Mouse (Mus musculus): ENCODE measurements at regions not wholly inside any gene's neighbourhood (a gene's known extent, or its start where the extent isn't known, plus 50 kb on each side); places are given as distances from the start of the nearest gene placed in this dataset.

DNA sequence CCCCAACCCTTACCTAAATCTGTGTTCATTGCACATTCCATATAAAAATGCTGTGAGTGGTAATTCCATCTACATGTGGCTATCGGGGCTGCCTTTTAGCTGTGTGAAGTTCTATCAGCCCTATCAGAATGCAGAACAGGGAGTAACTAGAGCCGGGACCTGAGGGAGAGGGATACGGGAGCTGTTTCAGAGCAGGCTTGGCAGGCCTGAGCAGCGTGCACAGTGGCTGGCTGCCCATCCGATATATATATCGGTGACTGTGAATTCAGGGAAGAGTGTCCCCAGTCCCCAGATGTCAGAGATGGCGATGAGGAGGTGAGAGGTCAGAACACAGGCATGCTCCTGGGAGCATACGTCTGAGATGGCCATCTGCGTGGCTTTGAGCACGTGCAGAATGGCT is 79.0 kb downstream of the Arl4c start:
- no peak for DNase-seq (ENCODE audit: low spot score)

DNA sequence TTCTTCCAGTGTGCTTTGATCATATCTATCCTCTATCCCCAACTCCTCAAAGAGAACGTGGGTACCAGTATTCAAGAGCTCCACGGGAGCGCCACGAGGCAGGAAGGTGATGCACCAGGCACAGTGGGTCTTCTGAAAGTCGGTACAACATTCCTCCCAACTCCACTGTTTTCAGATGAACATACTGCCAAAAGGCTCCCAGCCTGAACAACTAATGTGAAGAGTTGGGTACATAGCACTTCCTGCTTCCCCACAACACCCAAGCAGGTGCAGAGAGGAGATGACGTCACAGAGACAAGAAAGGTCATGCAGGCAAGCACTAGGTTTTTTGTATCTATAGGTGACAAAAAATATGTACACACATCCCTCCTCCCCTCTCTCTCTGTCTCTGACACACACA is 79.7 kb downstream of the Arl4c start:
- no peak for DNase-seq (ENCODE audit: low spot score)

DNA sequence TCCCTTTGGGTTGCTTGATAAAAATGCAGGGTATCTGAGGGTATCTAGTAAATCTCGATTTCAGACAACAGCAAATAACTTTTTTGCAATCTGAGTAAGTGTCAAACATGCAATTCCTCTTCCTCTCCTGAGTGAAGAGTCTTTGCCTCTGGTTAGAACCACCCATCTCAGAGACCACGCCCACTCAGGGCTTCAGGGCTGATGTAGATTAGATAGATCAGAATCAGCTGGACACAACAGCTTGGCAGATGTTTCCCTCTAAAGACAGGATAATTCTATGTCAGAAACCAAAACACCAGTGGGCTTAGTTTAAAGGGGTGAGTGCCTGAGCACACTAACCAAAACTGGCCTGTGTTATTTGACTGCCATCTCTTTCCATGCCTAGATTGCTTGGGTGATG is 80.8 kb downstream of the Arl4c start:
- DNase-seq (ENCODE audit: low spot score): no peak

DNA sequence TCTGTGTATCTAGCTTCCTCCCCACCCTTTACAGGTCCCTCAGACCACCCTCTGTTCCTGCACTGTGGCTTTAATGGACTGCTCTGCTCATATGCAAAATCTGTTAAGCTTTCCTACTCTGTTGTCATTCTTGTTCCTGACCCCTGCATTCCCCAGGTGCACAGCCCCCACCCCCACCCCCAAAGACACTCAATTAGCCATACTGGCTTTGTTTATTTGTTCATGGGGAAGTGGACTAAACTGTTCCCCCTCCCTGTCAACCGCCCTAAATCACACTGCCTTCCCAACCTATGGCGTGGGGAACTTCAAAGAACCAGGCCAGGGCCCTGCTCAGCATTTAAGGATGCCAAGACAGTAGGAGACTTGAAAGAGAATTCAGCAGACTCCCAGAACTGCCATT is 89.0 kb downstream of the Arl4c start:
- DNase-seq (ENCODE audit: low spot score): no peak

DNA sequence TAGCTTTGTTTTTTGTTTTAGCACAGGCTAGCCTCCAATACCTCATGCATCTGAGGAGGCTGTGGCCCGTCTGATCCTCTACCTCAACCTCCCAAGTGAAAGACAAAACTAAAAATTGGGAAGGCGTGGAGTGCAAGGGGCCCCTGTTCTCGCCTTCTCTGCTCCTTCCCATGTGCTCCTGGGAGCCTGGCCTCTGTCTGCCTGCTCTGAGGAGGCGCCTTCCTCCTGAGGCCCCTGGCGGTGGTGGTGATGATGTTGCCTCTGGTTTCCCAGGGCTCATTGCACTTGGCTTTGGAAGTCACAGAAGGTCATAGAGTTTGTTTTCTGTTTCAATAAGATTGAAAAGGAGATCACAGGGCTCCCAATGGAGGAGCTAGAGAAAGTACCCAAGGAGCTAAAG is 90.8 kb downstream of the Arl4c start:
- DNase-seq (ENCODE audit: low spot score): no peak

DNA sequence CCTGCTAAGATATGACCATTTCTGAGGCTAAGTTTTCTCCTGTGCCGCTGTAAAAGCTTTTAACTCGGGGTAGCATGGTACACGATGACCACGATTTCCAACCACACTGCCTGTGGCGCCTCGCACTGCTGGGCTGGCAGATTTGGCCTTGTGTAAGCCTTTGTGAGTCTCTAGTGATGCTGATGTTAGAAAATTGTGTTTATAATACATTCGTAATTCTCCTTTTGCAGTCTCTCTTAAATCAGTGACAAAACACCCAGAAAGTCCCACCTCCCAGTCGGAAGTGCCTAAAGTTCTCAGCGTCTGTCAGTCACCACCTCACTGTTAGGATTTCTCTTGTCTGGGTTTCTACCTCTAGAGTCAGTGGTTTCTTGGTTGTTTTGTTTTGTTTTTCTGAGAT is 91.2 kb downstream of the Arl4c start:
- no peak for DNase-seq (ENCODE audit: low spot score)

DNA sequence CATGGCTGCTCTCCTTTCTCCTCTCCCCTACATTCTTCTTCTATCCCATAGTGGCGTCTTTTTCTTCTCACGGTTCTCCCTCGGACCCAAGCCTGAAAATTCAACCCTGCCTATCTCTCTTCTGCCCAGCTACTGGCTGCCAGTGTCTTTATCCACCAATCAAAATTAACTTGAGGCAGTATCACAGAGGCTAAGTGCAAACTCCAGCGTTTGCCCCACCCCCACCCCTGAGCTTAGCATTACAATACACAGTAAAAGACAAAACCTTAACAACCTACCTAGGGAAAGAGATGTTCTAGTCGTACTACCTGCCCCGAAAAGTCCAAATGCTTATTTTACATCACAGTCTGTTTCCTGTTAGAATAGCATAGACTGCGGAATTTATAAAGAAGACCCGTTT is 93.2 kb downstream of the Arl4c start:
- DNase-seq (ENCODE audit: low spot score): no peak

DNA sequence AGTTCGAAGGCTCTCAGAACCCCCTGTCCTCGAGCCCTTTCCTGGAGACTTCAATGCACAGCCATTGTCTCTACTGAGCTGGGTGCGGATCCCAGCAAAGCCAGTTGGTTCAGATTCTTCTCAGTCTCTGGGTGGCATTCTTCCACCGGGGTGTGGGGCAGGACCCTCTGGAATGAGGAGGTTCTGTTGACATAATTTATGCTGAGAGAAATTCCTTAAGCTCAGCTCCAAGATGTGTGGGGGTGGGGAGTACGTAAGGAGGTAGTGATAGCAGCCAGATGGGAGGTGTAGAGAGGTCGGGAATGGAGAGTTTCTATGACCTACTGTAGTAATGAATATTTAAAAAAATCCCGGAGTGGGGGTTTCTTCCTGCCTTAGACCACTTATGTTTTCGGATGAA is 93.8 kb downstream of the Arl4c start:
- no peak for DNase-seq (ENCODE audit: low spot score)

DNA sequence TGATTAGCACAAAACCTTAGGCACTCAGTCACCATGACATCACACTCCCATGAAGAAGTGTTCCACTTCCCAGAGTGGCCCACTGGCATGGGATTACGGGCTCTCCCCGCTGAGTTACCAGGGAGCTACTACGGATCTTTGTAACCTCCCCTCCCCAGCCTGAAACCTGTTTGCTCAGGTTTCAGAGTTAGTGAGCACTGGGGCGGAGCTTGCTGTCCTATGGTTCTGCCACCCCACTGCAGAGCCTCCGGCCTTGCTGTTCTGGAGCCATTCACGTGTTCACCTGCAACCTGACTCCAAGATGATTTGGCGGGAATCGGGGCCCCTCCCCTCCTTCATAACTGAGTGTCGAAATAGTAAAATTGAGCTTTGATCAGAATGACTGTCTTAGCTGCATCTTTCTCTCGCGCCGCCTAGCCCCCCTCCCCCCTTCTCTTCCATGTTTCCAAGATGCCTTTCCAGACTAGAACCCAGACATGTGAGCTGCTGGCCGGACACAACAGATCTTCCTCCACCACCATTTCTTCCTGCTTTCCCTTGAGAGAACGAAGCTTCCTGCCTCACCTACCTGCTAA is 95.8 kb upstream of the Glrp1 start:
- no peak for DNase-seq (ENCODE audit: low spot score)

DNA sequence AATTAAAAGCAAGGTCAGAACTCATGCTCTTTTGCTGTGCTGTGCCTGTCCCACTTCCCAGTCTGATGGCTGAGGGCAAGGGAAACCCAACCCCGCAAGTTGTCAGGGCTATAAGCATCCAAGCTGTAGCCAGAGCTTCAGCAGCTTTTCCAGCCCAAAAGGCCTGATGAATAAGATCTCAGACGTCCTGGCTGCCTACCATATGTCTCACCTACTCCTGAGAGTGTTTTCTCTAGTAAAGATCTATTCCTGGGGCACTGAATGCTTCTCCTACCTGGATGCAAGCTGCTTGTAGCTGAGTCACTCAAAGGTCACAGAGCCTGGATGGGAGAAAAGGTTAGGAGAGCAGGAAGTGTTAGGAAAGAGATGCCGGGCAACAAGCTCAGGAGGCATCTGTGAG is 92.4 kb upstream of the Glrp1 start:
- no peak for DNase-seq (ENCODE audit: low spot score)

DNA sequence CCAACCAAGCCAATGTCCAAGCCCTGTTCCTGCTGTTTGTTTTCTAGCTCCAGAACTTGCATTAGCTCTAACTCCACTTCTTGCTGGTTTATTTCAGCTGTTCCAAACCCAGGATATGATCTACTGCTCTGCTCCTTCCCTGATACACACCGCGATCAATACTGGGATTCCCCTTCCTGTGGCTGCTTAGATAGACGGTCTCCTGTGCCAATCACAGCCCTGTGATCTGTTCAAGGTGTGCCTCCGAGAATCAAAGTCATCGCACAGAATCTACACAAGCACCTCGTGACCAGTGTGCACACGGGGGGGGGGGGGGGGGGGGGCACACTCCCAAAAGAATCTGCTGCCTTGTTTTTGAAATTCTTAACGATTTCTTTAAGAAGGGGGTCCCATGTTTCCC is 91.9 kb upstream of the Glrp1 start:
- DNase-seq (ENCODE audit: low spot score): no peak

DNA sequence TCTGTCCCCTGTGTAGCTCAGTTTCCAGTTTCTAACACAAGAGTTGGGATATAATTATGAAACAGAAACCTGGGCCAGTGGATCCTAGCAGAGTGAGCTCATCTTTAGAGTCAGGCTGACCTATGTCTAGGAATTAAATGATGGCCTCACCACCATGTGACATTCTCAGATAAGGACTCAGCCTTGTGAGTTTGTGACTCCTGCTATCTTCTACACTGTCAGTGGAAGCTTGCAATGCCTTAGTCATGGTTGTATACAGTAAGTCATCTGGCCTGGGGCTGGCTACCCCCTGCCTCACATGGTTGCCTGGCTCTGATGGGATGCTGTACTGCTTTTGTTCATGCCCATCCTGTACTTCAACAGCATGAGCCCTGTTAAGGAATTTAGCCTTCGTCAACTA is 90.3 kb upstream of the Glrp1 start:
- no peak for DNase-seq (ENCODE audit: low spot score)

DNA sequence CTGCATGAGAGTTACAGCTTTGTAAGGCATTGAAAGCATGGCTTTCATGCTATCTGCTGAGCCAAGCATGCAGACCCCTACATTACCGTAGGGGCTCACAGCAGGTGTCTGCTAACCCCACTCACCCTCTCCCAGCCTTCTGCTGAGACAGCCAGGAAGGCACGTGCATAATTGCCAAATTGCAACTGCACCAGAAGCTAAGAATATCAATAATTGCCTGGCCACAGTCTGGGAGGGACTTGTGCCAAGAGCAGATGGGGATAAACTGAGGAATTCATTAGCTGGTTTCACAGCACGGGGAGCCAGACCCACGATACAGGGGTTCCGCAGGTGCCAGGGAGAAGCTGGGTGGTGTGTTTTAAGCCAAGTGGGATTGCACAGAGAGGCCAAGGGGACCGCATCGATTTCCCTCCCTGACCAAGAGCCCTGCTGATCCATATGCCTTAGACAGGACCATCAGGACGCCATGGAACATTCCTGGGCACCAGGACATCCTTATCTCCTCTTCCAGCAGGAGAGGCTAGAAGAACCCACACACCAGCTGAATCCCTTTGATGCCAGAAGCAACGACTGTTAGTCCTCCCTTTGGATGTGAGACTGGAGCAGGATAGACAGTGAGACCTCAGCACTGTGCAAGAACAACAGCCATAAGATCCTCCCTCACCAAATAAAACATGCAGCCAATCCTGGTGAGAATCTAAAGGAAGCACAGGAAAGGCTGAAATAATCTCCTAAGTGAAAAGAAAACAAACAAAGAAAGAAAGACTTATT is 84.8 kb upstream of the Glrp1 start:
- DNase-seq (ENCODE audit: low spot score): no peak

DNA sequence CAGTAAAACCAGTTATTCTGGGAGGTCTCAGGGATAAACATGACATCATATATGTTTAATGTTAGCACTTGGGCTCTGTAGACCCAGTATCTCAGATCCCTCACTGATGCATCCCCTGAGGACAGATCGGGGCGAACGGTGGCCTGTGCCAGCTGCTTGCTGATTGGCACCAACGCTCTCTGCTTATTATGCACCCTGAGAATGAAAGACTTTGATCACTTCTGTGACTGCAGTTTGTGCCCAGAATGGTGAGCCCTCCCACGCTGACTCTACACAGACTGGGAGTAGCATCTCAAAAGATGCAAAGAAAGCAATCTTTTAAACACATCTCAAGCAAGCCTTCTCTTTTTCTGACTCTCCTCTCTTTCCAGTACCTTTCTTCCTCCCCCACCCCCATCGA is 82.2 kb upstream of the Glrp1 start:
- DNase-seq (ENCODE audit: low spot score): no peak

DNA sequence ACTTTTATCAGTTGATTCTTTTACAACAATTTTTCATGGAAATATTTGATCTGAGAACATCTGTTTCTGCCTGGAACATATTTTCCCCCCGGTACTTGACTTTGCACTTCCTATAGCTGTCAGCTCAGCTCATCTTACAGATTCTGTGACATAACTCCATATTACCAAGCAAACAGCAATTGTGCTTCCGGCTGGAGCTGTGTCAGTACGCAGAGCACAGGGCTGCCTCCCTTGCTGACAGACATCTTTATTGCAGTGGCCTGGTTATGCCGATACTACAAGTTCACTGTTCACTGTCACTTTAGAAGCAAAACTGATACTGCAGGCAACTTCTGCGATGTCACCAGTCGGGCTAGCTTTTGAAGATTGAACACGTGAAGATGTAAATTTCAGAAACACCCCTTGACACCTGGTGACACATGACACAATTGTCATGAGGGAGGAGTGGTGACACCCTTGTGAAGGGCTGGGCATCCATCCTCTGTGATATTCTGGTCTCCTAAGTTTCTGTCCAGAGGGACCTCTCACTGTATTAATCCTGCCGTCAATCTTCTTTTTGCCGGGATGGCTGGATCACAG is 81.0 kb upstream of the Glrp1 start:
- no peak for DNase-seq (ENCODE audit: low spot score)

DNA sequence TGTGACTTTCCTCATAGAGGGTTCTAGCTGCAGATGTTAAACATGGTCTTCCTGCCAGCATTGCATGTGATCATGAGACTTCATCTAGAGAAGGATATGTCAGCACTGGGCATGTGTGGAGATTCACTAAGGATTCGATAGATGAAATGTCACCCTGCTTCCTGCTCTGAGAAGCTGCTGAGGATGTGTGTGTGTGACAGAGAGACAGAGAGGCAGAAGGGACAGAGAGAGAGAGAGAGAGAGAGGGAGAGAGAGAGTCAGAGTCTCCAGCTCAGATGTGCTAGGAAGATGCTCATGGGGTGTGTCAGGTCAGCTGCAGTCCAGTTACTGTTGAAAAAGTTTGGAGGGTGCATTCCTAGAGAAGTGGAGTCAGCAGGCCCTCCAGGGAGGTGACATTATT is 78.9 kb upstream of the Glrp1 start:
- no peak for DNase-seq (ENCODE audit: low spot score)

DNA sequence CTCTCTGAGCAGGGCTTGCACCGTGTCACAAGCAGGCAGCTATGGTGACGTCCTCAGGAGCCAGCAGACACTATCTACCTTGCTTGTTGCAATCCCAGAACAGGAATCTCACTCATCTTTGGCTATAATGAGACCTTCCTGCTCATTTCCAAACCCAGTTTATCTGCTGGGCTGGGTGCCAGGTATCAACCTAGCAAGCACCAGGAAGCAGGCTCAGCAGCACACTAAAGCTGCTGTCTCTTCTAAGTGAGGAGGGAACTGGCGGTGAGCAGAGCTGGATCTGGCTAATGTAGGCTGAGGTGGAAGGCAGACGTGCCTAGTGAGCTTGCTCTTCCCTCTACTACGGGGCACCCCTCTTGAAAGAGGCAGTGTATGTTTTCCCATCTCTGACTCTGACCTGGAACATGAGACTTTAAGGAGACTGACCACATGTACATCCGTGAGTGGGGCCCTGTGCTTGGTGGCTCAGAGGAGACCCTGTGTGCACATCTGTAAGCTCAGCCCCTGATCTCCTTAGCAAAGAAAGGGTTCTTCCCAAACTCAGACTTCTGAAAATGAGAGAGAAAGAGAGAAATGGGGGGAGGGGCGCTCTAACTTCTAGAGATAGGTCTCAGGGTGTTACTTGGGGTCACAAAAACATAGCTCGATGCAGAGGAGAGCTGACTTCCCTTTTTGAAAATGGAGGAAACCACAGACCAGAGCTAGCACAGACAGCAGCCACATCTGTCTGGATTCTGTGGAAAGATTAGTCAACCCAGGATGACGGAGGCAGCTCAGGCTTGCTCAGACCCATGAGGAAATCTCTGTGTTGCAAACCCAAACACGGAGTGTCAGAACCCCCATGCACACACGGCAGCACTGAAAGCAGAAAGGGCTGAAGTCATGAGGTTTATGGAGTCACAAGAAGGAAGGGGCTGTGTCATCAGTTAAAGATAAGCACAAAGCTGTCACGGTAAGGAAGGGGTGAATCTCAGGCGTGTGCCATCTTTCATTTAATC is 77.3 kb upstream of the Glrp1 start:
- no peak for DNase-seq (ENCODE audit: low spot score)

DNA sequence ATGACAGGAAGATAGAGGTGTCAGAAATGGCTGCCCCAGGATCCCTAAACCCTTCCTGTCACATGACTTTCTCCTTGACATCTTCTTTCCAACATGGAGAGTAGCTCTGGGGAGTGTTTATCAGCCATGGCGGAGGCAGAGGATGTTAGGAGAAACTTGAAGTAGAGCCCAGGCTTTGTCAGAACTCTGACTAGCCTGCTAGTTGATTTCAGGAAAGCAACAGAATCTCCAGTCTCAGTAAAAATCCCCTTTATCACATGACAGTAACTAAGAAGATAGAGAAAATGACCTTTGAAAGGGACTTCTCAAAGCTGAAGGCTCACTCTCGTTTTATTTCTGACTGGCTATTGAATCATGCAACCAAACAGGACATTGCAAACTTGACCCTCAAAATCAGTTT is 76.3 kb upstream of the Glrp1 start:
- DNase-seq (ENCODE audit: low spot score): no peak

DNA sequence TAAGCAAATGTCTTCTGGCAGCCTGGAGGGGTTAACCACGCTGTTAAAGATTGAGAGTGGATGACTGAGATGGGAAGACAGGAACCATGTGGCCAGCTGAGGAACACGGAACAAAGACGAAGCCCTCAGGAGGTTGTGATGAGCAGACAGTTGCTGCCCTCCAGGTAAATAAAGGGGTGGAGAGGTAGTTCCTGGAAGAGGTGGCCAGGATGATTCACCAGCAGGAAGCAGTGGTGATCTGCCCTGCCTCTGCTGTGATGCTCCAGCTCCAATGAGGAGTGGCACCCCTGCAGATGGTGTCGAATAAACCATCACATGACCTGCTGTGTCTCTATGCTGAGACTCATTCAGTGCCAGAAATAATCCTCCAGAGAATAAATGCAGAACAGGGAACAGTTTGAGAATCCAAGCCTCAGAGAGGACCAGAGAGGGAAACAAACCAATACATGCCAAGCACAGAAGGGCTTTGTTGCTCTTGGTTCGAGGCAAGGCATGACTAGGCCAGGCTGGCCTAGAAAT is 74.7 kb upstream of the Glrp1 start:
- no peak for DNase-seq (ENCODE audit: low spot score)

DNA sequence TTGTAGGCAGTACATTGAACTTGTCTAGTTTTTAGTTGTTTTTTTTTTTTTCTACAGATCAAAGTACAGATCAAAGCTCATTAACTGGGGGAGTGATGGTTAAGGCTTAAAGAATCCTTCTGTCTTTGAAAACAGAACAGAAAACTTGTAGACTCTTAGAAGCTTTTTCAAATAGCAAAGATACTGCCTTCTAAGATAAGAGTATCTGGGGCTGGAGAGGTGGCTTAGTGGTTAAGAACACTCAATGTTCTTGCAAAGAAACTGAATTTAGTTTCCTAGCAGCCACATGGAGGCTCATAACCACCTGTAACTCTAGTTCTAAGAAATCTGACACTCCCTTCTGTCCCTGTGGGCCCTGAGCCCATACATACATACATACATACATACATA is 68.4 kb upstream of the Glrp1 start:
- DNase-seq (ENCODE audit: low spot score): no peak

DNA sequence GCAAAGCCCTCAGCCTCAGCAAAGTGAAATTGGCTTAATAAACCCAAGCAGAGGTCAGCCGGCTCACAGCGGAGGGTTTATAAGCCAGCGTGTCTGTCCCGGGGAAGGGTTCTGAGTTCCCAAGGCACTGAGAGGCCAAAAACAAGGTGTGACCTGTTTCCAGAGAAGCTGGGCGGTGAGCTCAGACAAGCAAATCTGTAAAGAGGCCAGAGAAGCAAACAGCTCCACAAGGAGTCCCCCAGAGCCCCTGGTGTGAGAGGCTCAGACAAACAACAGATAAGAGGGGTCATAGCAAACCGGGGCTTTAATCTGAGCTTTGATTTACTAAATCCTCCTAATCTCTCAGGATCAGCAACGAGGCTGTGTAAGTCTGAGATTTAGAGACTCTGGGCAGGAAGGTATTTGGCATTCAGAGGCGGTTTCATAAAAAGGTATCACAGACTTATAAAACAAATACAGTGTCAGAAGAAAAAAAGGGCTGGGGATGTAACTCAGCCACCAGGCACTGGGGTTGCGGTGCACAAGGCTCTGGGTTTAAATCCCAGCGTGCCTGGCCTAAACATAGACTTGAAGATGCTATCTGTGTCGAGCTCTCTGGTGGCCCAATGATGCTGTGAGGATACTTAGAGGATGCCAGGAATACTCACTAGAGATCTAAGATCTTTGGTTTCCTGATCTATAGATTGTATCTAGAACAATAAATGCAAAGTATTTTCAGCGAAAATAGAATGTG is 67.8 kb upstream of the Glrp1 start:
- DNase-seq (ENCODE audit: low spot score): no peak

Measured in ovary, postnatal 14 days (tissue).